Mouse (Mus musculus): ENCODE data around the gene Ccdc169.

Gene Ccdc169

DNA sequence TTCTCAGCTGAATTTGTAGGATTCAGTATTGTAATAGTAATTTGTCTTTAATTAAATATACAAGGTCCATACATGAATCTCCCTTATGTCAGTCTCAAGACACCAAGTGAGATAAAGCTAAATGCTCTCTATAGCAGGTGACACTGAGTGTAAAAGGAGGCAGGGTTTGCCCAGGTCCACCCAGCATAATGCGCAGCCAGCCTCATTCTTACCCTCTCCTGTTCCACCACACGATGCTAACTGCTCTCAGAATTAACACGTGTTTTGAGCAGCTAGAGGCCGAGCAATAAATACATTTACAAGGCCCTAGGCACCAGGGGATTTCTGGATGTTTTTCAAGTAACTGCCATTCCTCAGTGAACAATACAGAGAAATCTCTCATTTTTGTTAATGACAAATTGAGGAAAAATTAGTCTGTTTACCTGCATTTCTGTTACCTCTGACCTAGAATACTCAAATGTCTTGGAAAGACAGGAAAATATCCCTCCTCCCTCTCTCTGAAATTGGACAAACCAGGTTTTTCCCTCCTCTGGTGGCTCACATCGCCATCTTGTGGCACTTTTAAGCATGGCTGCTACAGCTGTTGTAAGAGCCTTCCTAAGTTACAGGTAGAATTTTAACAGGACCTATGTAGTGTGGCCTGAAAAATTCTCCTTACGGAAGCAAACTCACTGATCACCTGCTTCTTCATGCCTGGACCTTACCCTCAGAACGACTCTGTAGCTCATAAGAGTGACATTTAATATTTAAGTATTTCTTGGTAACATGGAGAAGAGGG is 14.7 kb downstream of the Ccdc169 start:
- TF ChIP-seq GATA4 (IDR thresholded peaks at IDR 0.05; ENCODE audit: insufficient replicate concordance, low read length) = no peak

DNA sequence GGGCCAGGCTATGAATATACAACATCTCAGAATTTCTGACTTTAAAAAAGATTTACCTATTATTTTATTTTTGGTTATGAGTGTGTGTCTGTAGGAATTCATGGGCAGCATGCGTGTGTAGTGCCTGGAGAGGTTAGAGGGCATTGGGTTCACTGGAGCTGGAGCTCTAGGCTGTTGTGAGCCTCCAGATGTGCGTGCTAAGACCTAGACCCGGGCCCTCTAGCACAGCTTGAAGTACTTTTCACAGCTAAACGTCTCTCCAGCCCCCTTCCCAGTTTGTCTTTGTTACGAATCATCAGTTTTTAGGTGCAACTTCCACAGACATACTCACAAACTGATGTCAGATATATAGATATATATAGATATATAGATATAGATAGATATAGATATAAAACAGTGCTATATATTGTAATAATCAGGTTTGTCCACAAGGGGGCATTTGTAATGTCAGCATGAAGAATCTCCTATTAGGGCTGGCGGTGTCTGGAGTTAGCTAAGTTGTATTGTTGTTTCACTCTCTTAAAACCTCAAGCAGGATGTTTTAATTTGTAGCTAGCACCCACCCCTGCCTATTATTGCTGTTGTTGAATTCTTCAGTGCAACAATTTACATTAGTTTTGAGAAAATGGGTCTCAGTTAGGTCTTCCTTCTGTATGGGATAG is 15.7 kb downstream of the Ccdc169 start:
- TF ChIP-seq GATA4 (IDR thresholded peaks at IDR 0.05; ENCODE audit: insufficient replicate concordance, low read length) = no peak

DNA sequence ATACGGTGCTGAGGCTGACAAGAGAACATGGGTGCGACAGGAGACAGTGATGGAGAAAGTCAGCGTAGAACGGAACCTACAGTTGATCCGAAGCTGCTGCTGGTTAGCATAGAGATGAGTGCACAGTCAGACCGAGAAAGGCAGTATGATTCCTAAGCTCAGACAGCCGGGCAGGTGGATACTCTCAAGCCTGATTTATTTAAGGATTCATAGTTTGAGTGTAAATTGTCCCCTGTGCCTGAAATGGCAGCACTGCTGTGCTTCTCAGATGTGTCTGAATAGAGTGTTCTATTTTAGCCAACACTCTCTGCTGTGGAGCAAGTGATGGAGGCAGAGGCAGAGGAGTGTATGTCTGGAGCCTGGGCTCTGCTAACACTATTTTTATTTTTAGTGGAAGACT is 17.0 kb downstream of the Ccdc169 start:
- TF ChIP-seq GATA4 (IDR thresholded peaks at IDR 0.05; ENCODE audit: insufficient replicate concordance, low read length) = no peak

DNA sequence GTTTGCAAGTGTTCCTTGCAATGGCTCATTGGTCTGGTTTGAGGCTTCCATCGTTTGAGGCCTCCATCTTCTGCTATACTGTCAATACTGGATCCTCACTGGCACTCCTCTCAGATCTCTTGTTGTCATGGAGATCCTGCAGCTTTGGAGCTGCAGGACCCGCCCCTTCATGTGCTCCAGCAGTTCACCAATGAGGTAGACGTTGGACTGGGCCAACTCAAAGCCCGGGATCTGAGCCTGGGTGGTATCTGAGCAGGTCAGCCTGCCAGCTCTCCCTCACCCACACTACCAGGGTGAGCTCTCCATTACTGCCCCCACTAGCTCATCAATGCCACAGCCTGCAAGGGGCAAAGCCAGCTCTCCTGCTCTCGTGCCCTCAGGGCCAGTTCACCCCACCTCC is 20.3 kb downstream of the Ccdc169 start:
- no peak for TF ChIP-seq GATA4 (IDR thresholded peaks at IDR 0.05; ENCODE audit: insufficient replicate concordance, low read length)

DNA sequence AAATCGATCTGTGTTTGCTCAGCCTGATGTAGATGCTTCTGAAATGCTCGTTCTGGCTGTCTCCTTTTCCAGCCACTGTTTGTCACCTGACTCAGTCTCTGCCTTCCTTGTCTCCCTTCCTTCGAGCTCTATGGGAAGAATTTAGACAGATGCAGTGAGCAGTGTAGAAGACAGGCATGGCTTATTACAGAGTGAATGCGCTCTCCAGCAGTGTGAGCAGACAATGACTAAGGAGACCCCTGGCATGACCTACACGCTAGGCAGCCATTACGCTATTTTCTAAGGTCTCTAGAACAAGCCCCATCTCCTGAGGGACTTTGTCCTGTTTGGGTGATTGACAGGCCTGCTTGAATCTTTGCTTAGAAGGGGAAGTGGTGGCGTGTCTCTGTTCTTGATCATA is 24.0 kb downstream of the Ccdc169 start:
- TF ChIP-seq GATA4 (IDR thresholded peaks at IDR 0.05; ENCODE audit: insufficient replicate concordance, low read length) = no peak

DNA sequence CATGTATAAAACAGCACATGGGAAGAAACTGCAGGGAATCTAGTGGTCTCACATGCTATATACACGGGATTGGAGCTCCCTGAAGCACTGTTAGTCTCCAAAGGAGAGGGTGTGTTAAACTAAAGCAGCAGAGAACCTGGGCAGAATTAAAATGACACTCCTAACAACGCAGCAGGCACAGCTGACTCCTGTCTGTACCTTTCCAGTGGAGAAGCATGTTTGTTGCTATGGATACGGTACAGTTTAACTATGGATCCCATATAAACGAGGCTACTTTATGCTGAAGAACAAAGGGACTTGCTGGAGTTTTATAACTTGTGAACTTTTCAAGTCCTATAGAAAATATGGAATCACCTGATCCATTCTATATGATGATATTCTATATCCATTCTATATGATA is 26.4 kb downstream of the Ccdc169 start:
- no peak for TF ChIP-seq GATA4 (IDR thresholded peaks at IDR 0.05; ENCODE audit: insufficient replicate concordance, low read length)

DNA sequence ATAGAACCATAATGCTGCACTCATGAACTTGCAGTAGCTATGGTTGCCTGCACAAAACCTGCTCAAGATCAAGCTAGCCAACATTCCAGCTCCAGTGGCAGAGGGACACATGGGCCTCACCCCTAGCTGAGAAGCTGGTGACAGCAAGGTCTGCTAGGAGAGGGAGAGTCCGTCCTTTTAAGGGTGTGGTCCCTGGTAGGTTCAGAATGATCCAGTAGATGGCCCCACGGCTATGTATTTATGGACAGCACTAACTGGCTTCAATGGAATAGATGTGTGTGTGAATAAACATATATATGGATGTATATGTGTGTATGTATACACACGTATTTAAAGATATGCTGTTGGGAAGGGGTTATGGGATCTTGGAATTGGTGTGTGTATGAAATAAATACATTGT is 35.3 kb downstream of the Ccdc169 start:
- no peak for TF ChIP-seq GATA4 (IDR thresholded peaks at IDR 0.05; ENCODE audit: insufficient replicate concordance, low read length)

DNA sequence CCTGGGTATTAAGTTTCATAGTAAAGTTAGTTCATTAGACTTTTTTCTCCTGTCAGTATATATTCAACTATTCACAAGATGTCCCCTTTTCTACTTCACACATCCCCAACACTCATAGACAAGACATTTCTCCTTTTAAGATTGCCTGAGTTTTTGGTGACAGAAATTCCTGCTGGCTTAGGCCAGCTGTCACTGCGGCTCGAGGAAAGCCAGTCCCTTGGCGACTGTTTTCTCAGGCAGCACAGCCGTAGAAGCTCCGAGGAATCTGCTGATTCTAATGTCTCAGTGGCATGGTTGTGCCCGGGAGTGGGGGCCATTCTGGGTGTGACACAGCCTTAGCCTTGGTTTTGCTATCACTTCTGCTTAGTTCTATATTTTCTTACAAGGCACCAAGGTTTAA is 40.1 kb downstream of the Ccdc169 start:
- no peak for TF ChIP-seq GATA4 (IDR thresholded peaks at IDR 0.05; ENCODE audit: insufficient replicate concordance, low read length)

DNA sequence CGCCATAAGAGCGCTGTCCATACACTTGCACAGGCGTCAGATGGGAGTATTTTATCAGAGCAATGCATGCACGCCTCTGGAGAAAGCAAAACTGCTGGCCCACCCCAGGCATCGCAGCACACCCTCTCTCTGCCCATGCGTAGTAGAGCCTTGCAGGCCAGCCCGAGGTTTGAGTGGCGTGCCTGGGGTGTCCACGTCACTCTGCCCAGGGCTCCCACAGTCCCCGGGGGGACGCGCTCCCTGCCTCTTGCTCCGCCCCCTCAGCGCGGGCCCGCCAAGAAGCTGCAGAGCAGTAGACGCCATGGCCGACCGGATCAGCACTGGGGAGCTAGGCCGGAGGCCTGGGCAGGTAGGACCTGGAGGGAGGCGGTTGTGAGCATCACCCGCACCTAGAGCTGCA is 44.6 kb downstream of the Ccdc169 start, which contains the start of gene Sohlh2:
Gene Sohlh2, plus strand, starts transcription at position 263 of the 400 bp plus-strand sequence.
- TF ChIP-seq GATA4 (IDR thresholded peaks at IDR 0.05; ENCODE audit: insufficient replicate concordance, low read length) = no peak

DNA sequence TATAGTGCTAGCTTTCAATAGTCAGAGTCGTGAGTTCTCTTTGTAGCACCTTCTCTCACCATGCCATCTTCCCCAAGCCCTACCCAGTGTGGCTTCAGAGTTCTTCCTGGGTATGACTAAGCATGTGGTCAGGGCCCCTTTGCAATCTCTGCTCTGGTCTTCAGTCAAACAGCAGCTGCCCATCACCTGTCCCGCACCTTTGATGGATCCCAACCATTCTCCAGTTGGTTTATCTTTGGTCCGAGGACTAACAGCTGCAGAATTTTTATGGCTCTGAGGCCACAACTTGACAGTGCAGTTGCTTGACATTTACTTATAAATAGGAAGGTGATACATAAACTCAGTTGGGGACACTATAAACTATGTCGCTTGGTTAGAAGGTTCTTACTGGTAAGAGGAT is 54.5 kb downstream of the Ccdc169 start:
- no peak for TF ChIP-seq GATA4 (IDR thresholded peaks at IDR 0.05; ENCODE audit: insufficient replicate concordance, low read length)

DNA sequence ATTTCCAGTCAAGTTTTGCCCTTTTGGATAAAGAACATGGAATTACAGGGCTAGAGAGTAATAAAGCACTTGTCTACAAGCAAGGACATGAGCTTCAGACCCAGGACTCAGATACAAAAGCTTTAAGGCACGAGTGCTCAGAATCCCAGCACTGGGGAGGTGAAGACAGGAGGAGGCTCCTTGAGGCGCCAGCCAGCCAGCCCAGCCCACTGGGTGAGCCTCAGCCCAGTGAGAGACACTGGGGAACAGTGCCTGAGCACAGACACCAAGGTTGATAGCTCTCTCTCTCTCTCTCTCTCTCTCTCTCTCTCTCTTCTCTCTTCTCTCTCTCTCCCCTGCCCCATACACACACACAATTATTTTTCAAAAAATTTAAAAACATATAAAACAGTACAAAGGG is 56.2 kb downstream of the Ccdc169 start:
- no peak for TF ChIP-seq GATA4 (IDR thresholded peaks at IDR 0.05; ENCODE audit: insufficient replicate concordance, low read length)

DNA sequence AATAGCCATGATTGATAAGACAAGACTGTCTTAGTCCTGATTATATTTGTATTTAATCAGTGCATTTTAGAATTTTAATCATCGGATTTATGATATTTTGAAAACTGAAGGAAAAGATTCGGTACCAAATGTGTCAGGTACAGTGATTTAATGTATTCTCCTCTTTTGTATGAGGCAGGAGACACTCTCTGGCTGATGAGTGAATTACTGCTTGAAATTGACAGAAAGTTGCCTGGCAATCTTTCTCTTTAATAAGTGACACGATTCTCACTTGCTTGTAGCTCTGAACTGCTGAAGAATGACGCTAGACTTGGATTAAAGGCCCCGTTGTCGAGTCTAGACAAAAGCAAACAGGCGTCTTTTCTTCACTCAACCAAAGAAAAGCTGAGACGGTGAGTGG is 57.7 kb downstream of the Ccdc169 start:
- no peak for TF ChIP-seq GATA4 (IDR thresholded peaks at IDR 0.05; ENCODE audit: insufficient replicate concordance, low read length)

DNA sequence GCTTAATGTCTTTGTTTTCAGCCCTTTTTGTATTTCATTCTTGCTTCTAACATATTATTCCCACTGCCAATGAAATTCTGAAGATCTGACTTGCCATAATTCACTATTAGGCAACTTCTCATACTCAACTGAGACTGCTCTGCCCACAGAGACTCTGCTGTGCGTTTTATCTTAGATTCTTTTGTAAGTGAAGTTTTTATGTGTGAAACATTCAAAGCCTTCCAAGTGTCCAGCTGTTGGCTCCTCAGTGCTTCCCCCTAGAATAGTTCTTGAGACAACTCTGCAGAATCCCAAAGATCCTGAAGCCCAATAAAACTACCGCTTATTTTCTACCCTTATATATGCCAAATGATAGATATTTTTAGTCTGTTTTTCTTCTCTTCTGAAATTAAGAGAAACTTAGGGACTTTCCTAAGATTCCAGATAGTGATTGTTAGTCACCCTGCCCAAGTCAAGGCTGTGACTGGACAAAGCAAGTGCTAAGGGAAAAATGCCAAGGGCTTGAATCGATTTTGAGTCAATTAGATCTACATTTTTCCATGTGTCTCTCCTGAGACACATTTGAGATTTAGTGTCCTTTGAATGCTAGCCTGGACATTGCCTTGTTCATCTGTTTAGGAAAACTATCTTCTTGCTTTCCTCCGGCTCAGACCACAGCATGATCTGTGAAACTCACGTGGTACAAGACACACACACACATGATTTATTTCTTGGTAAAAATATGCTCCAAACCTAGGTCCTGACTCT is 58.6 kb downstream of the Ccdc169 start:
- TF ChIP-seq GATA4 (IDR thresholded peaks at IDR 0.05; ENCODE audit: insufficient replicate concordance, low read length) = no peak

DNA sequence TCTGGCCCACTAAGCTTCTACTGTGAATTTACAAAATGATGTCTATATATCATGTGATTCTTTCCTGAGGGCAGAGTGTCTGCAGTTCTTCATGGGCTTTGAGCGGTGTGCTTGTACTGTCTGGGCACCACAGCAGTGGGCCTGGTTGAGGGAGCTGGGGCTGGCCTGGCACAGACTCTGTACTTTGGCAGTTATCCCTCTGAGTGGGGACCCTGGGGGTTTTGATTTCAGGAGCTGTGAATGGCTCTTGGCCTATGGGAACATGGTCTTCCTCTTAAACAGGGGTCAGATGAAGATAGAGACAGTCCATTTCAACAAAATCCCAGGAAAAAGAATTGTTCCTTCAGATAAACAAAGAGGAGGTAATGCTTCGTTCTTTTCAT is 59.2 kb downstream of the Ccdc169 start:
- no peak for TF ChIP-seq GATA4 (IDR thresholded peaks at IDR 0.05; ENCODE audit: insufficient replicate concordance, low read length)

DNA sequence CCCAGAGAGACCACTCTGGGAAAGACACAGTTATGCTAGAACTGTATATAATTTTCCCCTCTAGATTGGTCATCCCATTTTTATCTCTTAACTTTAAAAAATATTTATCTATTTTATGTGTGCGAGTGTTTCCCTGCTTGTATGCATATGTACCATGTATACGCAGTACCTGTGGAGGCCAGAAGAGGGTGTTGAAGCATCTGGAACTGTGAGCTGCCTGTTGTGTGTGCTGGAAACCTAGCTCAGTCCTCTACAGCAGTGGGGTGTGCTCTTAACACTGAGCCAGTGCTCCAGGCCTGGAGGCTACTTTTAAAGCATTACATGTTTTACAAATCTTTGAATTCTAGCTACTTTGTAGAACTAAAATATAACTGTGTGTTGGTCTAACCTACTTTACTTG is 69.3 kb downstream of the Ccdc169 start:
- TF ChIP-seq GATA4 (IDR thresholded peaks at IDR 0.05; ENCODE audit: insufficient replicate concordance, low read length) = no peak

DNA sequence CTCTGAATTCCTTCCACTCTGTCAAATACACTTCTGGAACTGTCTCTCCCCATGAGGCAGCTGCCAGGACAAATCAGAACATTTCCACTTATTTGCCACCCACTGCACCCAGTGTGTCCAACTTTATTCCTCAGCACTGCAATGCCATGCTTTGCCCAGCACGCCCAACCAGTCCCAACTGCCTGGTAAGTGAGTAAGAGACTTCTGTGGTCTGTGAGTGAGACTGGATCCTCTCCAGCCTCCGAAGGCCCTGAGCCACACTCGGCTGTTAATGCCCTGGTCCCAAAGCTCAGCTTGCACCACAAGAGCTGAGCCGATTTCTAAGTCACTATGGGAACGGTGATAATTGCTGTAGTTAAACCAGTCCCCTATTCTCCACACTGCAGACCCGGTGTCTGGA is 70.5 kb downstream of the Ccdc169 start:
- TF ChIP-seq GATA4 (IDR thresholded peaks at IDR 0.05; ENCODE audit: insufficient replicate concordance, low read length) = no peak

Data from liver, adult (tissue).